Mouse (Mus musculus) megakaryocyte, adult 5-6 weeks (primary cell): ENCODE results near the gene Srpx. TPM values are rescaled to one million over a fixed set of nuclear protein-coding genes. Genes with fewer than 3 reads are reported as not detected.

ENCODE experiments used
- total RNA-seq, 2 experiments: library from RNA; stranded (forward) in 1 of 2; stranded (reverse) in 1 of 2; fragments of 153-499, 151-499 nt in 1 of 2; fragments of 221-1000, 200-1000 nt in 1 of 2; gene quantifications; 2 replicates each; pipeline versions ENCODE4 v1.2.3 to v1.2.4; 2015 to 2017

The Srpx gene
- total RNA-seq, 2 experiments from 2014 or later = 0.15 TPM; not detected in 1

Other genes starting within 250 kb of the Srpx start
- gene Sytl5, start 232.1 kb downstream of the Srpx start, total RNA-seq (2015) = not detected in 2 replicates
- gene Sytl5, start 232.1 kb downstream of the Srpx start, total RNA-seq (2017) = 0.18 TPM in 1 of 2 replicates, not detected in the other
- gene Rpgr, start 99.2 kb upstream of the Srpx start, total RNA-seq (2015) = 2.1 and 2.2 TPM in 2 replicates
- 2.6 and 4.1 TPM in 2 replicates for gene Rpgr, start 99.2 kb upstream of the Srpx start, total RNA-seq (2017)
- not detected in 2 replicates for gene Otc, start 134.6 kb upstream of the Srpx start, total RNA-seq (2015)
- gene Otc, start 134.6 kb upstream of the Srpx start, total RNA-seq (2017) = not detected in 2 replicates